Mouse (Mus musculus) embryo, embryonic 9.5 days (tissue): Measurements from ENCODE around the gene Ppm1l.
A peak's percentile ranks its signal among the peaks of the same experiment; 100 is the strongest.

Experiments used
- DNase-seq: peaks from one replicate; pipeline ENCODE4 v3.0.0-alpha.2; 2017; ENCODE audit errors: extremely low spot score

The Ppm1l gene

DNA sequence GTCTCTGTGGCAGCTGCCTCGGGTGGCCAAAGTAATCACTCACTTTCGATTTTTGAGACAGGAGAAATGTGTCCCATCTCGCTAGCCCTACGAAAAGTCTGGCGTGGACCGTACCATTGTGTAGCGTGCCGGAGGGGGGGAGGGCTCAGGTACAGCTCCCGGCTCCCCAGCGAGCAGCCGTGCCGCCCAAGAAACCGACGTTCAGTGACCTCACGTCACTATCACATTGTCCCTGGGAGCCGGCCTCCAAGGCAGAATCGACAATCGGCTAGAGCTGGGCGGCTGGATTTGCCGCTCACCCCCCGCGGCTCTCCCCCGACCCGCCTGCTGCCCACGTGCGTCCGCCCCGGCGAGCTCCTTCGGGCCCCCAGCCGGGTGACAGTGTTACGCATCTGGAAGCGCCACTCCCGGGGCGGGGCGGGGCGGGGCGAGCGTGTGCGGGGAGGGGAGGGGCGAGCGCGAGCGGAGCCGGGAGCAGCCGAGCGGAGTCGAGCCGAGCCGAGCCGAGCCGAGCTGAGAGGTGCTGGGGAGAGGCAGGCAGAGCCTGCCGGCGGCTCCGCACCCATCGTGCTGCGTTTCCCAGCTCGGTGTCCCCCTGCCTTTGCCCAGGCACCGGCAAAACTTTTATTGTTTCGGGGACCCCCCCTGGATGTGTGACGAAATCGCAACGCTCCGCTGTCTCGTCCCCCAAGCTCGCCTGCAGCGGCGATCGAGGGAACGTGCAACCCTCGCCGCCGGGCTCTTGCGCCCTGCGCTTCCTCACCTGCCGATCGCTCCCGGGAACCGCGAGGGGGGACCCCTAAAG is at the start of gene Ppm1l:
Ppm1l (plus strand) TSS at position 471 of the 805 bp plus-strand sequence.
- peak; percentile 97 for DNase-seq

DNA sequence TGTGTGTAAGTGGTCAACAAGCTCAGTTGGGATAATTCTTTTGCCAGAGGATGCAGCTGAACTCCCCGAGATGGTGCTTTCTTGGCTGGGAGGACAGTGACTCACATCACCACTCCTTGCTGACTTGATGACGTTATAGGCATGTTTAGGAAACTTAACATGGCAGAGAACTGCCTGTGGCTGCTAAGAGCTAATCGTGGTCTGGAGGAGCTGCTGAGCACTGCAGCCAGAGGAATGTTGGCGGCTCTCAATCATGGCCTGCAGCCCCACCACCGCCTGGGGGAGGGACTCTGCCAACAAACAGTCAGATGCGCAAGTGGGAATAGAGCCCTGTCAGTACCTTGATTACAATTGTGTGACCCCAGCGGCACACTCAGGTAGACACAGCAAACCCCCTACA is 44.8 kb upstream of the Ppm1l start:
- no peak for DNase-seq

DNA sequence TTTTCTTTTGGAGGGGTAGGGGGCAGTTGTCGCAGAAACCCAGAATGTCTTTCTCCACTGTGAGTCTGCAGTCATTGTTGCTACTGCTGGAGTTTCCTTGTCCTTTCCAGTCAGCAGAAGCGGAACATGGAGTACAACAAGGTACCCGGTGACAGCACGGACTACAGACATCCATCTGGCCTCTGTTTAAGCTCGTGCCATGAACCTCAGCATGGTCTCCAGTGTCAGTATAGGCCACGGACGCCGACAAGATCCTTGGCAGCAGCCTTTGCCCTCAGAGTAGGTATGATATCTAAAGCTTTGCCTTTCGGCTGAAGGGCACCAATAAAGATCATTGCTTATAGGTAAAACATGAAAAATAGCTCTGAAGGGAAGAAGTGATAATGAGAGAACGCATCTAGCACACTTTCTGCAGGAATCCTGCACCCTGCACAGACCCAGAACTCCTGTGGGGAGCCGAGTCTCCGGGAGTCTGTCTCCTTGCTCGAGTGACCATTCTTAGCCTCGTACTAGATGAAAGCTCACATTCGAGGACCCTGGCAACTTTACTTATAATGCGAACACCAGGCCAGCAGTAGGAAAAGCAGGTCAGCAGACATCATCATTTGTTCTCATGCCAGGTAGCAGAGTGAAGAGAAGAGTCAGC is 42.5 kb upstream of the Ppm1l start:
- no peak for DNase-seq

DNA sequence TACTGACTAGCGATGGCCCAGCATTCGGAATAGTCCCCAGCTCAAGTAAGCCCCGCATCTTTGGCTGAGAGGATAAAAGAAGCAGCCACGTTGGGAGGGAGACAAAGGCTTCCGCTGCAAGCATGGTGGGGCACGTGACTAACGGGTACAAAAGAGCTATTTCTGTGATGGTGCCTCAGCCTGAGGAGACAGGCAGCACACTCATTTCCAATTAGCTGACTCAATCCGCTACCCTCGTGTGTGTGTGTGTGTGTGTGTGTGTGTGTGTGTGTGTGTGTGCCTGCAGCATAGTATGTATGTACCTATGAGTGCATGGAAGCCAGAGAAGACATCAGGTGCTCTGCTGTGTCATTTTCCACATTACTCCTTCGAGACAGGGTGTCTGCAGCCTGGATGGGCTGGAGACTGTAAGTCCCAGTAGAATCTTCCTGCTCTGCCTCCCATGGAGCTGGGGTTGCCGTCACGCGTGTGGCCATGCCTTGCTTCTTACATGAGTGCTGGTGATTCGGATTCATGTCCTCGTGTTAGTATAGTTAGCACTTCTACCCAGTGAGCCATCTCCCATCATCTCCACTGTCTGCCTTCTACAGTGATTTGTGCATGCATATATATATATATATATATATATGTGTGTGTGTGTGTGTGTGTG is 41.9 kb upstream of the Ppm1l start:
- peak; percentile 14 for DNase-seq

DNA sequence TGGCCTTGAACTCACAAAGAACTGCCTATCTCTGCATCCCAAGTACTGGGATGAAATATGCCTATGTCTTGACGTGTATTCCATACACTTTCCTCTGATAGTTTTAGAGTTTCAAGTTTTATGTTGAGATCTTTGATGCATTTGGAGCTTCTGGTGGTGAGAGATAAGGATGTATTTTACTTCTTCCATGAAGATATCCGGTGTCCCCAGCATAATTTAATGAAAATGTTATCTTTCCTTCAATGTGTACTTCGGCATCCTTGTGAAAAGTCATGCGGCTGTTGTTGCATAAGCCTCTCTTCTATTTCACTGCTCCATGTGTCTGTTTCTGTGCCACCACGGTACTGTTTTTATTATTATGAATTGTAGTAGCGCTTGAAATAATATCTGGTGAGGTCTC is 38.0 kb upstream of the Ppm1l start:
- DNase-seq, result no peak

DNA sequence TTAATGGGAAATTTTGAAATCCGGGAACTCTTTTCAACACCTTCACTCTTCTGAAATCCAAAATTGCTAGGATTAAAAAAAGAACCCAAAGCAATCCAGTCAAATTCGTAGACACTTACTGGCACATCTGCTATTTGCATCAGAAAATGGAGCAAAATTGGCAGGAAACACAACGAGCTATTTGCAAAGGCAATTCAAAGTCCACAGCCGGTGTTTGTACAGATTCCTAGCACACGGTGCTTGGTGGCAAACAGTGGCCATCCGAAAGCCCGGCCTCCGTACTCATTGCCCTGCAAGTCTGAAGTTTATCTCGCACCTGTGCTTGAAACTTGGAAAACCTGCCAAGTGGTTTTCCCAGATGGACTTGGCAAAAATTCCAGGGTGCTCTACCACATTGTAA is 34.3 kb upstream of the Ppm1l start:
- no peak for DNase-seq

DNA sequence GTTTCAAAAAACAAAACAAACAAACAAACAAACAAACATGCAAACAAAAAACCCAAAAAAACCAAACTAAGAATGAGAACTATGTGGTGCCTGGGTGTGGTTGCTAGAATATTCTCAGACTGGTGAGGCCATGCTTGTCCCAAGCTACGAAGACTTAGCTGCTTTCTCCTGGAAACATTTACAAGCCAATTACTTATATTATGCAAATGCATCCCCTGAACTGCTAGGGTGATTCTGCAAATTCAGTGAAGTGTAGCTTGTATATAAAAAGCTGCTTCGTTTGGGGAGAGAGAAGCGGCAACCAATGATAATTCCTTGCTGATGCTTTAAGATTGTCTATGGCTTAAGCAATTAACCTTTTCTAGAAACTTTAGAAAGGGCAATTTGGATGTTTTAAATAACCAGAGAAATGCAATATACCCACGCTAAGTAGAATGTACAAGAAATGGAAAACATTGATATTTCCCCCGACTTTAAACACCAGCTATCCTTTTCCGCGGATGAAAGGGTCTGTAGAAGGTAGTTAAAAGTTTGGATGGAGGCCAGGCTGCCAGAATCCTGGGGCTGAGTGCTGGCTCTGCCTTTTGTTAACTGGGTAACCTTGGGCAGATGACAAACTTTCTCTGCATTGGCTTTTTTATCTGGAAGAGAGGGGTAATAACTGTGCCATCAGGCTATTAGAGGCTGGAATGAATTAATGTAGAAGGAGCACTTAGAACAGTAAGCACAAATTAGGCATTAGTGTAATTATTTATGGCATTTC is 33.4 kb upstream of the Ppm1l start:
- no peak for DNase-seq

DNA sequence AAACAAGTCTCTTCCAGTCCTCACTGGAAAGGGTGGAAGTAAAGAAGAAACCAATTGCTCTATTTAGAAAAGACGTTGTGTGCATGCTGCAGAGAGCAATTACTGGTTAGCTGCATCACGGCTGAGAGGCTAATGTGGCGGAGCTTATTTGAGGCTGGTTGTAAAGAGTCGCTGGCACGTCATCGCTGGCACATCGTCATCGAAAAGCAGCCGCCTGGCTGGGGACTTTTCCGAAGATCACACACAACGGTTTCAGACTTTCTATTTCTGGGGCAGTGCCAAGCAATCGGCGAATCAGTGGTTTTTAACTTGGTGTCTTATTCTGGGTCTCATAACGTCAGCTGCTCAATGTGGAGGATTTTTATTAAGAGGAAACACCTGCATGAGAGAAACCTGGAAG is 26.8 kb upstream of the Ppm1l start:
- DNase-seq, result no peak

DNA sequence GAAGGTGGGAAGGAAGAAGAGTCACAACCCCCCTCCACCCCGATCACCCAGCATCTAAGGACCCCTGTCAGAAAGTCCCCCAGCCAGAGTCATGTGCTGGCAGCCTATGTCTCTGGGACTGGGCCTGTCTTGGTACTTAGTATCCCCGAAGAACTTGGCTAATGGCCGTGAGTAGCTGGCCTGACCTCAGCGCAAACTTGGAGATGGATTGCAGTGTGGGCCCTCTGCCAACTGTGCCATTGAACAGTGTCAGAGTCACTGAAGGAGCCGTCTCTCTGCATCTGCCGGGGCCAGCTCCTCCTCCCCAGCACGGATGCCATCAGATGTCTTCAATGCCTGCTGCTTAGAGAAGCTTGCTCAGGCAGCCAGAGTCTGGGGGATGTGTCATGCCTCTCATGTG is 26.4 kb upstream of the Ppm1l start:
- DNase-seq, result no peak

DNA sequence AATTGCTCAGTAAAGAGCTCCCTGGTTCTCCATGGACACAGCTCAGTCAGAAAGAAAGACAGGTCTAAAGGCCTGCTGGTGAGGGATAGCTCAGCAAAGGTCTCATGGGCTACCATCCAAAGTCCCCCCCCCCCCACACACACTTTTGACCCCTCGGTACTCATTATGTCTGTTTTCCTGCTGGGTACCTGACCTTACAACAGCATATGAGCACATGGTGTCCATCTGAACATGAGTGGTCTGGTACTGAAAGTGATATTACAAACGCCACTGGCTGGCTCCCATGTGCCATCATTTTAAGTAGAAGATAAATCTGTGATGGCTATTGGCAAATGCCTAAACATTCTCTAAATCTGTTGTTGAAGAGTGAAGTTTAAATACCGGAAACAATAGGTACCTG is 25.8 kb upstream of the Ppm1l start:
- no peak for DNase-seq

DNA sequence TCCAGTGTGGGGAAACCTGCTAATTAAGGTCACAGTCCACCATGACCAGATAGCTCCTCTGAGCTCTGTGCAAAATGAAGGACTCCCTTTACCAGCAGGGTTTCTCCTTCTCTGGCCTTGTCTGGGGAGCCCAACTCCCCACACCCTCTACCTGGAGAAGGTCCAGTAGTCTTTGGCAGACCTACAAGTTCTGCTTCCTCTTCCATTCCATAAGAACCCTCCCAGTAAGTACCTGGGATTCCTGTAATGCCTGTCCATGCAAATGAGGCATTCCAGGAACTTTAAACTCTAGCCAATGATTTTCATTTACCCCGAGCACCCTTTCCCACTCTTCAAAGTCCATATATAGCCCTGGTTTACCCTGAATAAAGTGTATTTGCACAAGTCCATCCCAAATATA is 24.0 kb upstream of the Ppm1l start:
- DNase-seq, result no peak

DNA sequence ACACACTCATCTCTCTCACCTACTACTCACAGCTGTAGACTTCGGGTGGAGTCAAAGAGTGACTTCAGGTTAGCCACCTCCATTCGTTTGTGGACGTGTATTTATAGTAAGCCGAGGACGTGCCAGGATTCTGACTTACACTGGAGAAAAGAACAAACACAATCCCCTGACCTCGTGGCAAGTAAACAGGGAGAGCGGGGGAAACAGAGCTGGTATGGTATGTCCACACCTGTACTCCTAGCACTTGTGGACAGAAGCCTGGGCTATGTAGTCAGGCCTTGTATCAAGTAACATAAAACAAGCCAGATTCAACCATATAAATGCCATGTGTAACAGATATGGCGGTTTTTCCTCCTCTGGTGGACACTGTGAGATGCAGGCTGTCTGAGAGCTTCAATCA is 20.4 kb upstream of the Ppm1l start:
- no peak for DNase-seq

DNA sequence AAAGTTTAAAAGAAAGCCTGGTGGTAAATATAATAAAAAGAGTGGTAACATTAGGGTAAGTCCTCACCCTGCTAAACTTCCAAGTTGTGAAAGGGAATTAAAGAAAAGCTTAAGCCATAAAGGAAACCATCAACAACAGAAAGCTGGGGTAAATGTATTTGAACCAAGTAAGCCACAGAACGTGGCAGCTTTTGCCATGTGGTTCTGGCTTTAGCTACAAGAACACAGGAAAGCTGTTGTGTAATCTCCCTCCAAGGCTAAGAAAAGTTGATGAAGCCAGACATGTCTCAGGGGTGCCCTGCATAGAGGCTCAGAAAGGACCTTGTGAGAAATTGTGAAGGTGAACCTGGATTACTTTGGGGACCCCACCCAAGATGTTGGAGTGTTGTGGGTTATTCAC is 16.5 kb upstream of the Ppm1l start:
- DNase-seq, result no peak

DNA sequence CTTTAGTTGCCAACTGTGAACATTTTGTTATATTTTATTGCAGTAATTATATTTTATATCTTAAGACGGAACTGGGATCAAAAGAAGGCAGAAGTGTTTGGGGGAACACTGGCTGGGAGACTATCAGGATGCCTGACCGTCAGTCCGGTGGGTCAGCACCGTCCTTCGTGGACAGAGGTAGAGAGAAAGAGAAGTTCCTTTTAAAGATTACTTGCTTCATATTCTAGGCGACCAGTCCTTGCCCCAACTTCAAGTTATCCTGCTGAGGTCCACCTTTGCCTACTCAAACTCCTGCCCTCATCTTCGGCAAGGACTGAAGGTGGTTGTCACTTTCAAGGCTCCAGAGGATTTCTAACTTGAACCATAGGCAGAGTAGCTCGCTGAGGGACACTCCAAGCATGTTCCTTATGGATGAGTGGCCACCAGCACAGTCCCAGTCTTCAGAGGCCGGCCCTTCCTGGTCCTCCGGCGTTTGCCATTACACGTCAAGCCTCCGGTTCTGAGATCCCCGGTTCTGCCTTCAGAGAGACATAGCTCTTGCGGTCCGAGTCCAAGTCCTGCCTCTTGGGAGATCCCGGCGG is 761 bp upstream of the Ppm1l start:
- no peak for DNase-seq

DNA sequence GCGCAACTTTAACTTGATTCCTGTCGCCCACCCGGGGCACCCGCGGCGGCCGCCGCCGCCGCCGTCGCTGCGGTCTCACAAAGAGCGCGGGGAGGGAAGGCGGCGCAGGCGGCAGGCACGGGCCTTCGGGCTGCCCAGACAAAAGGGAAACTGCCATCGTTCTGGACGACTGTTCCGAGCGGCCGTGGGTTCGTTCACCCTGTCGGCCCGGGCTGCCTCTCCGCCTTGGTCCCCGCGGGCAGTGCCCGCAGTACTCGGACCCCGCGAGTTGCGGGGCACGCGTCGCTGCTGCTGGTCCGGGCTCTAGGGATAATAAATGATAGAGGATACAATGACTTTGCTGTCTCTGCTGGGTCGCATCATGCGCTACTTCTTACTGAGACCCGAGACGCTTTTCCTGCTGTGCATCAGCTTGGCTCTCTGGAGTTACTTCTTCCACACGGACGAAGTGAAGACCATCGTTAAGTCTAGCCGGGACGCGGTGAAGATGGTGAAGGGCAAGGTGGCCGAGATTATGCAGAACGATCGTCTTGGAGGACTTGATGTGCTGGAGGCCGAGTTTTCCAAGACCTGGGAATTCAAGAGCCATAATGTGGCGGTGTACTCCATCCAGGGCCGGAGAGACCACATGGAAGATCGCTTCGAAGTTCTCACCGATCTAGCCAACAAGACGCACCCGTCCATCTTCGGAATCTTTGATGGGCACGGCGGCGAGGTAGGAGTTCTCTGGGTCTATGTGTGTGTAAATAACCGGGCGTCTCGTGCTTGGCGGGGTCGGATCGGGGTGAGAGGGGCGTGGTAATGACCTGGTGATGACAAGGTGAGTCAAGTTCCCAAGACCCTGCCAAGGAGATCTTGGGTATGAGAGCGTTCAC is 827 bp downstream of the Ppm1l start:
- DNase-seq, result peak; percentile 71

DNA sequence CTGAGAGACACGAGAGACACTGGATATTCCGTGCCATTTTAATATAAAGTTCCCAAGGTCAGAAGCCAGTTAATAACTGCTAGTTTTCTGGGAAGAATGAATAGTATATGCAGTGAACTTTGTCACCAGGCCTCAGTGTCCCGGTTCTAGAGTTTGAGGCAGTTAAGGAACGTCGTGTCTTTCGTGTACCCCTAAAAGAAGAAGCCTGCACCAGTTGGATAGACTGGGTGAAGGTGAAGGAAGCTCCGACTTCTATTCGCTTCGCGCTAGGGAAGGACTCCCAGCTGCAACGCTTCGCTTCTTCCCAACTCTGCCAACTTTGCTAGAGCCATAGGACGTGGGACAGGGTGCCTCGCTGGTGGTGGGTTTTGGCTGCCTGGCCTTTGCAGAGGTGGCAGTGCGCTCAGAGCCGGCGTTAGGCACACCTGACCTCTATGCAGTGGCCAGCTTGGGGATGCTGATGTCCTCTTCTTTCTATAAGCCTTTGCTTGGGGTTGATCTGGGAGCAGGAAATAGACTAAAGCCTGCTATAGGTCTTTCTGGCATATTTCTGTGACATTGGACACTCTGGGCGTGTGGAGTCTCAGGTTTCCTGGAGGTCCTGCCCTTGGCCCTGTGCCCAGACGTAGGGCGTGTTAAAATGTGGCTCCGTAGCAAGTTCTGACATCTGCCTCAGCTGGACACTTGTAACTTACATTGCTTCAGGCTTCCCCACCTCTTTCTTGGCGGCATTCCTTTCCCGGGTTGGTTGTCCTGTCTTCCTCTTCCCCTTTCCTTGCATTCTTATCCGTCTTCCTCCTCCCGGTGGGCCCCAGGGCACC is 1.7 kb downstream of the Ppm1l start:
- DNase-seq, result peak; percentile 52

DNA sequence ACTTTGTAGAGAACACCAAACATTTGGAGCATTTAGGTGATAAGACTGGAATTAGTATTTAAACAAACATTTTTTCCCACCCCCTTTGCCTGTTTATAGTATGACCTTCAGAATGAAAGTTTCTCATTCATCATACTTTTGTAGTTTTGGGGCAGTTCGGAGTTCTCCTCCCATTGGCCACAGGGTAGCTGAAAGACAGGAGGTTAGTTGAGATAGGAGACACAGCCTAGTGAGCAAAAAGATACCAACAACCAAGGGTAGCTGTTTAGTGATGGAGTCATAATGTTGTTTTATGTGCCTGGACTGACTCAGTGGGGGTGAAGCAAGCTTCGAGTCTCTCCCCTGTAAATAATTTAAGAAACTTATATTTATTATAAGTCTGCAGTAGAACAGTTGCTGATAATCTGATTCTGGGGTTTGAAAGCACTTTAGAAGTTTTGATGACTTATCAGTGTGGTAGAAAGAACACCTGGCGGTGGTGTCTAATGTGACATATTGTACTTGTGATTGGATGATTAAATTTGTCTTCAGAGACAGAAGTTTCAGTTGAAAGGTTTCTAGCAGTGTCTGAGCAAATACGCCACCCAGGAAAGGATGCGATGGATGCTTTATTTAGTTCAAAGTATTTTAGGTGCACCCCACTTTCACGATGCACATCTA is 2.5 kb downstream of the Ppm1l start:
- no peak for DNase-seq

DNA sequence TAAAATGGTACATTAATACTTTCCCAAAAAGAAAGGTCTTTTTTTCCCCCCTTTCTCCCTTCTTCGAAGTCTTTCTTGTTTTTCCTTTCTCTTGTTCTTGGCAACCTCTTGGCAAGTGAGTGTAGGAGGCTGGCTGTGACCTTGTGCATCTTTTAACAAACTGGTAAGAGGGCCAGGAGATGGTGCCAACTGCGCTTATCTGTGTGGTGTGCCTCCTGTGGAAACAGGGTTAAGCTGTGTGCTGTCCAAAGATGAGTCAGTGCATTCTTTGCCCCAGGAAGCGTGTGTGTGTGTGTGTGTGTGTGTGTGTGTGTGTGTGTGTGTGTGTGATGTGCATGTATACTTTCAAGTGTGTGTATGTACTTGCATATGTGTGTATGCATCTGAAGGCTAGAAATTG is 7.3 kb downstream of the Ppm1l start:
- no peak for DNase-seq

DNA sequence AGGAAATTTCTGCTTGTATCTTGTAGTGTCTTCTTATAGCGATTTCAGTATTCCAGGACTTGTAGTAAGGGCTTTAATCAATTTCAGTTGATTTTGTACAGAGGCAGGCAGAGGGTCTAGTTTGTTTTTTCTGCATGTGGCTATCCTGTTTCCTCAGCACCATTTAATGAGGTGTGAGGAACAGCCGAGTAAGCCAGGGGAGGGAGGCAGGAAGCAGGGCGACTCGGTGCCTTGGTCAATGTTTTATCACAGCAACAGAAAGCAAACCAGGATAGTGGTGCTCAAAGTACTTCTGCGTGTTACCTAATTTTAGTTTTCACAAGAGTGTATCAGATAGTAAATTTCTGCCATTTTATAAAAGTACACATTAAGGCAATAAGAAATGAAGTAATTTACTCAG is 13.2 kb downstream of the Ppm1l start:
- DNase-seq, result no peak

DNA sequence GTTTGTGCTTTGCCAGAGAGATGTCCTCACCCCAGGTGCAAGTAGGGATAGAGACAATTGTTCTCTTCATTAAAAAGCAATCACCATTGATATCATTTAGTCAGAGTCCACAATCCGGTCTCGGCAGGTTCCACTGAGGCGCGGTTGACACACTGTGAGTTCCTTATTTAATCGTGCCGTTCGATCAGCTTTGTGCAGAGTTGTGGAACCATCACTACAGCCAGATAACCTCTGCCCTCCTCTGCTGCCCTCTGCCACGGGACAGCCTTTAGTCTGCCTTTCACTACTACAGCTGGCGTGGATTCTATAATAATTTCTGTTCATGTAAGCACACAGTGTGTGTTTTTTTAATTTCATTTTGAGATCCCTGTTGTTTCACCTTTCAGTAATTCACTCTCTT is 17.2 kb downstream of the Ppm1l start:
- no peak for DNase-seq
